Mouse (Mus musculus): Measurements from ENCODE around the gene Rgl2. TPM values are rescaled to one million over a fixed set of nuclear protein-coding genes. Genes with fewer than 3 reads are reported as not detected.
"Not testable (repeated sequence)": the region's sequence is repeated elsewhere in the genome, so short reads cannot be mapped to it uniquely, and the experiment has no call there.

Gene Rgl2
- 10 to 100 TPM; 68.9 to 76.4 TPM for total RNA-seq (2021)
- long read RNA-seq, experiment 1, partial matches to known transcripts, result 6 of 26 reads
- long read RNA-seq, experiment 1, other reads (novel, unspliced or antisense), result 16 of 26 reads
- long read RNA-seq, experiment 2, transcript Rgl2-201 (18 exons, 3,252 nt), result major isoform, 5 of 37 reads
- long read RNA-seq, experiment 2, partial matches to known transcripts, result 8 of 37 reads
- long read RNA-seq, experiment 2, other reads (novel, unspliced or antisense), result 24 of 37 reads

DNA sequence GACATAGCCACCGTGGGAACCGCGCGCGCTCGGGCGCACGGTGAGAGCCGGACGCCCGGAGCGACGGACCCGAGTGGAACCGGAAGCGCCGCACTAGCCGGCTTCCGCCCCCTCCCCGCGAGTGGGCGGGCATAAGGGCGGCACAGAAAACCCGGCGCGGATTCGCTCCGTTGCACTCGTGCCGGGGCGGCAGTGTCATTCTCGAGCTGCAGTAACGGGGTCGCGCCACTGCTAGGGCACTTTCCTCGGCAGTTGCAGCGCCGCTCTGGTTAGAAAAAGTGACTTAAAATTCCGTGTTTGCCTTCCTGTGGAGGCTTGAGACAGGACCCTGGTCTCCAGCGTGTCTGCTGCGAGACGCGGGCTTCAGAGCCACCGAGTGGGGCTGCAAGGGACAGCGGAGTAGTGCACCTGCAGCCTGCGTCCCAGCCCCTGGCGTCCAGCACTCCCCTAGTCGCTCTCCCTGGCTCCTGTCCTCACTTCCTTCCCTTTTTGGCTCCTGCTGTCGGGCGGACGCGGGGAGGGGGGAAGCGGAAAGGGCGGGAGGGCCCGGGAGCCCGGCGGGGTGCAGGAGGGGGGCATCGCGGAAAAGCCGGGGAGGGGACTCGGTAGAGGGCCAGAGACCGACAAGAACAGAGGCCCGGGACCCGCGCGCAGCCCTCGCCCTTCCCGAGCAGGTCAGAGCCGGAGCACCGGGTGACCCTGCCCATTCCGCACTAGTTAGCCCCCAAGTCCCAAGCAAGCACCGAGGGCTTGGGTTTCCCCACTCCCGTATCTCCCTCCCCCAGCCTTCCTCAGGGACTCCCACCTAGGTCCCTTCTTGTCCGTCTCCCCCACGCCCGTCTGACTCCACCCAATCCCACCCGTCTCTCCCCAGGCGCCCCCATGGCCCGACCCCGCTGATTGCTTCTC is at the start of gene Rgl2:
Gene Rgl2, plus strand, starts transcription at position 173 of the 909 bp plus-strand sequence.
- peak; percentile 70 for TF ChIP-seq CTCF (conservative IDR thresholded peaks at IDR 0.05)
- peak within 1 kb of the TSS; percentile 96 for H3K27ac ChIP-seq
- DNase-seq (ENCODE audit: low spot score in 2 of 2), result peak; percentile 91 to 95
- H3K4me3 ChIP-seq, result peak within 1 kb of the TSS; percentile 77

DNA sequence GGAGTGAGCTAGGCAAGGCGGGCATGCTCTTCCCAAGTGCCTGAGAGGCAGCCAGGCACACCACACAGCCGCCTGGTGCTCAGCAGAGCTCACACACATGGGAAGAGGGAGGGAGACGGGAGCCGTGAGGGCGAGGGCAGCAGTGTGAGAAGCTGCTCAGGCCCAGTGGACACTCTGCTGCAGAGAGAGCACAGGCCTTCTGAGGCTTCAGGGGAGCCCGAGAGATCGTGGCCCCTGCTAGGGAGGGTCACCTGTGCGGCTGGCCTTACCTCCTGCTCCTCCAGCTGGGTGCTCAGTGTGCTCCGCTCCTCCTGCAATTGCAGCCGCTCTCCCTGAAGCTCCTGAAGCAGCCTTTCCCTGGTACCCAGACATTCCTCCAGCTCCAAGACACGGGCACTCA is 45.0 kb upstream of the Rgl2 start:
- DNase-seq (ENCODE audit: low spot score in 2 of 2); H3K27ac ChIP-seq; H3K4me3 ChIP-seq: not testable (repeated sequence)

DNA sequence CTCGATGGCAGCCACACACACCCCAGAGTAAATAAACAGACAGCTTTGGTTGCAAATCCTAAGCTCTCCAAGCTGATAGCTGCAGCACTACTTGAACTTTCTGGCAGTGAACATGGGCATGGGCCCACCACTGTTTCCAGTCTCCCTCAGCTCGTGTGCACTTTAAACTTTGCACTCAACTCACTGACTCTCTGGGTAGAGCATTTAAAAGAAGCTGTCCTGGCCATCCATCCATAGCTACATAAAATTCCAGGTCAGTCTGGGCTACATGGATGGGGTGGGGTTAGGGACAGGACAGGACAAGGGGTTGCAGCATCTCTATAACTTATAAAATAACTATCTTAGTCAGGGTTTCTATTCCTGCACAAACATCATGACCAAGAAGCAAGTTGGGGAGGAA is 41.5 kb upstream of the Rgl2 start:
- DNase-seq (ENCODE audit: low spot score in 2 of 2); H3K27ac ChIP-seq; H3K4me3 ChIP-seq: not testable (repeated sequence)

DNA sequence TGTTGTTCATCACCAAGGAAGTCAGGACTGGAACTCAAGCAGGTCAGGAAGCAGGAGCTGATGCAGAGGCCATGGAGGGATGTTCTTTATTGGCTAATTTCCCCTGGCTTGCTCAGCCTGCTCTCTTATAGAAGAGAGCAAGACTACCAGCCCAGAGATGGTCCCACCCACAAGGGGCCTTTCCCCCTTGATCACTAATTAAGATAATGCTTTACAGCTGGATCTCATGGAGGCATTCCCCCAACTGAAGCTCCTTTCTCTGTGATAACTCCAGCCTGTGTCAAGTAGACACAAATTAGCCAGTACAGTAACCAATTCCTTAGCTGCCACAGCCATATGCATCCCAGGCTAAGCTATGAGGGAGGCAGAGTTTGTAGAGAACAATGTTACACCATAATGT is 41.1 kb upstream of the Rgl2 start:
- H3K27ac ChIP-seq; DNase-seq (ENCODE audit: low spot score in 2 of 2); H3K4me3 ChIP-seq: not testable (repeated sequence)

DNA sequence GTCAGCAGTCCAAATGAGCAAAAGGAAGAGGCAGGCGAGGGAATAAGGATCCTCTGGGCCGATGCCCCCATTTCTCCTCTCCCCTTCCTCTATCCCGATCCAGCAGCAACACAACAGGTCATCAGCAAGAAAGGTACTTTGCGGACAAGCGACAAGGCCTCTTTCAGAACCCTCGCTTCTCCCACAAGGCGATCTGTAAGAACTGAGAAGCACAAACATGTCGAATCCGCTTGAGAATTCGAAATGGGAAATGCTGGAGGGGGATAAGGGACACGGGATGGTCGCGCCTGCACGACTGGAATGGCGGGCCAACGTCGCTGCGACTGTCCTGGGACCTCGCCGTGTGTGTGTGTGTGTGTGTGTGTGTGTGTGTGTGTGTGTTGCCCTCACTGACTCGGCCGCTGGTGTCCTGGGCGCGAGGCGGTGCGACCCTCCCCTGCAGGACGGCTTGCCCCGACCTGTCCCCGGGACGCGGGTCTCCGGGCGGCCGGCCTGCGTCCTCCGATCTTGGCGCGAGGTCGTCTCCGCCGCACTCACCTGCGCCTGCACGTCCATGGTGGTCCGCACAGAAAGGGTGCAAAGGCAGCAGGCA is 39.3 kb upstream of the Rgl2 start:
- not testable (repeated sequence) for H3K27ac ChIP-seq; DNase-seq (ENCODE audit: low spot score in 2 of 2)
- H3K4me3 ChIP-seq, result peak overlapping the region; percentile 69

DNA sequence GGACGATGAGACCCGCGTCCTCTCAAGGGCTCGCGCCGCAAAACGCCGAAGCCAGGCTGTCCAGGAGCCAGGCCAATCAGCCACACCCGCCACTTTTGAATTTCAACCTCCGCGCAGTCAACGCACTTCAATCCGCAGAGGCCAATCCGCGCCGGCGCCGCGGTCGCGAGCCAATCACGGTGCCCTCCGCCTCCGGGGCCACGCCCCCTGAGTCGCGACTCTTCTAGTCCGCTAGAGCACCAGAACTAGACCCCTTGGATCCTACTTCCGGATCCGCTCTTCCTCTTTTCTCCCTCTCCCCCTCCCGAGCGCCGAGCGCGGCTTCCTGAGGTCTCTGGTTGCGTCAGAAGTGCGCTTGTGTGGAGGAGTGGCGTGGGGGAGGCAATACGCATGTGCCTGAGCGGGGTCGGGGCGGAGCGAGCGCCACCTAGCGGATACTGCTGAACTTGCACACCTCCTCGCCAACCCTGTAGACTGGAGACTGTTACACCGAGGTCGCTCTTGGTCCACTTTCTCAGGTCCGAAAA is 38.7 kb upstream of the Rgl2 start, which contains the start of gene Kifc1:
Gene Kifc1, minus strand, starts transcription at position 129 of the 527 bp plus-strand sequence.
- Histone ChIP-seq H3K27ac (no peak within 1 kb of the TSS), H3K4me3 (peak within 1 kb of the TSS; percentile 69)
- peak; percentile 92 for TF ChIP-seq CTCF (conservative IDR thresholded peaks at IDR 0.05)
- peak; percentile 100 for DNase-seq (ENCODE audit: low spot score in 2 of 2)

DNA sequence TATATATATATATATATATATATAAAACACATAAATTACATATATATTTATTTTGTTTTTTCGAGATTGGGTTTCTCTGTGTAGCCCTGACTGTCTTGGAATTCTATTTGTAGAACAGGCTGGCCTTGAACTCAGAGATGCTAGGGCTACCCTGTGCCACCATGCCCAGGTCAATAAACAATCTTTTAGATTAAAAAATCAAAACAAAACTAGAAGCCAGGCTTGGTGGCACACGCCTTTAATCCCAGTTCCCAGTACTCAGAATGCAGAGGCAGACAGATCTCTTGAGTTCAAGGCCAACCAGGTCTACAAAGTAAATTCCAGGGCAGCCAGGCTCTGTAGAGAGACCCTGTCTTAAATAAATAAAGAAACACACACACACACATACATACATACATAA is 38.0 kb upstream of the Rgl2 start:
- H3K4me3 ChIP-seq, result no peak overlapping the region
- TF ChIP-seq CTCF (conservative IDR thresholded peaks at IDR 0.05), result no peak
- DNase-seq (ENCODE audit: low spot score in 2 of 2), result no peak
- no peak overlapping the region for H3K27ac ChIP-seq

DNA sequence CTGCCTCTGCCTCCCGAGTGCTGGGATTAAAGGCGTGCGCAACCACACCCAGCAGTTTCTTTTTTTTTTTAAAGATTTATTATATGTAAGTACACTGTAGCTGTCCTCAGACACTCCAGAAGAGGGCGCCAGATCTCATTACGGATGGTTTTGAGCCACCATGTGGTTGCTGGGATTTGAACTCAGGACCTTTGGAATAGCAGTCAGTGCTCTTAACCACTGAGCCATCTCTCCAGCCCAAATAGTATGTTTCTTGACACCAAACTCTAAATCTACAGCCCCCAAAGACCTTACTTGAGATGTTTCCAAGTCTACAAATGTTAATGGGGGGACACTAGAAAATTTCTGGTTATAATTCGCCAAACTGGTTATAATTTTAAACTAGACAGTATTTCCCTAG is 37.5 kb upstream of the Rgl2 start:
- not testable (repeated sequence) for H3K4me3 ChIP-seq; H3K27ac ChIP-seq; DNase-seq (ENCODE audit: low spot score in 2 of 2)
- peak; percentile 58 for TF ChIP-seq CTCF (conservative IDR thresholded peaks at IDR 0.05)

DNA sequence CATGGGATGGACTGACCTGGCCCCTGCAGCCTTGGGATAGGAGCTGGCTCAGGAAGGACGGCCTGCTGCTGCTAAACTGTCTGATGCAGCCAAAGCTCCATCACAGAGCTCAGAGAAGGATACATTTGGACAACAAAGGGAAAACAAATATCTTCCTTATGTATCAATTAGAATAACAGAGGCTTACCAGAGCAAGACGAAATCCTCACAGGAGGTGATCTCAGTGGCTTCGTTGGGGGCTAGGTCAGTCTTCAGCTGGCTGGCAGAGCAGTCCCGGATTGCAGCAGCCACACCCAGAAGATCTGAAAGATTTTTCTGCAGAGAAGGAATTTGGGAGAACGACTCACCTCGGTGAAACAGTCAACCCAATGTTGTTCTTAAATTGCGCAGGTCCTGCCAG is 36.9 kb upstream of the Rgl2 start:
- Histone ChIP-seq H3K27ac (no peak overlapping the region), H3K4me3 (no peak overlapping the region)
- no peak for DNase-seq (ENCODE audit: low spot score in 2 of 2)
- TF ChIP-seq CTCF (conservative IDR thresholded peaks at IDR 0.05), result no peak

DNA sequence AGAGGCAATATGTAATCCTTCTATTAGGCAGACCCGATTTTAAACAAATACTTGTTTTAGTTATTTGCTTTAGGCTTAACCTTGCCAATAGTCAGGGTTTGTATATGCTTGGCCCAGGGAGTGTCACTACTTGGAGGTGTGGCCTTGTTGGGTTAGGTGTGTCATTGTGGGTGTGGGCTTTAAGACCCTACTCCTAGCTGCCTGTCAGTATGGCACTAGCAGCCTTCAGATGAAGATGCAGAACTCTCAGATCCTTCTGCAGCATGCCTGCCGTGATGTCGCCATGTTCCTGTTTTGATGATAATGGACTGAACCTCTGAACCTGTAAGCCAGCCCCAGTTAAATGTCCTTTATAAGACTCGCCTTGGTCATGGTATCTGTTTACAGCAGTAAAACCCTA is 36.3 kb upstream of the Rgl2 start:
- H3K4me3 ChIP-seq; DNase-seq (ENCODE audit: low spot score in 2 of 2); H3K27ac ChIP-seq: not testable (repeated sequence)

DNA sequence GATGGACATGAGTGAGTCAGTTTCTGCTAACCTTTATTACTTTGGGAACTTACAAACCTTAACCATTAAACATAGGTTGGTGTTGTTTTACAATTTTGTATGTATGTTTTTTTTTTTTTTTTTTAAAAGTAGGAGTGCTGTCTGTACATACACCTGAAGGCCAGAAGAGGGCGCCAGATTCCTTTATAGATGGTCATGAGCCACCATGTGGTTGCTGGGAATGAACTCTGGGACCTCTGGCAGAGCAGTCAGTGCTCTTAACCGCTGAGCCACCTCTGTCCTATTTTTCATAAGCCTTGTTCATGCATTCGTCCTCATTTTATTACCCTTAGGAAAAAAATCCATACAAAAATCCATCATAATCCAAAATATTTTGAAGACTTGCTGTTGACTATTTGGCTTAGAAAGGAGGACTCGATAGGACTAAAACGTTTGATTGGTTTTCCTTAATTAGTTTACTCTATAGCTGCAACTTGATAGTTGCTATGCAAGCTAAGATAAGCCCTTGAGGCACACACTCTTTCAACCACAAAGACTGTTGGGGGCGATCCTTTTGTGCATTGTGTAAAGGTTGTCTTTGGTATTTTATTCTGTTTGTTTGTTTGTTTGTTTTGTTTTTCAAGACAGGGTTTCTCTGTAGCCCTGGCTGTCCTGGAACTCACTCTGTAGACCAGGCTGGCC is 32.1 kb upstream of the Rgl2 start:
- Histone ChIP-seq H3K27ac (no peak overlapping the region), H3K4me3 (no peak overlapping the region)
- TF ChIP-seq CTCF (conservative IDR thresholded peaks at IDR 0.05), result peak; percentile 74
- no peak for DNase-seq (ENCODE audit: low spot score in 2 of 2)

DNA sequence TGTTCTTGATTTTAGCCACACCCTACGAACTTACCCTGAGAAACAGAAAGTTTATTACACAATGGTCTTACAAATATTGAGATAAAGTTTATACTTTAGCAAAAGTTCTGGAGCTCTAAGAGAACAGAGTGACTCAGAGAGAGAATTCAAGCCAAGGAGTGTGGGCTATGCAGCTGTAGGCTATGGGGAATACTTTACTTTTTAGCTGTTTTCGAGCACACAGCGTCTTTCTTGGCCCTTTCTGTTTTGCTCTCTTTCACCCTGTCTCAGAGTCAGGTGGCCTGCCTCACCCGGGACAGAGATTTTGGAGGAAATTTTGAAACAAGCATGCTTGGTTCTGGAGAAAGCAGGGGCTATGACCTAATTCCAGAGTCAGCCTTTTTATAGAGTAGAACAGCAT is 31.1 kb upstream of the Rgl2 start:
- H3K27ac ChIP-seq; DNase-seq (ENCODE audit: low spot score in 2 of 2); H3K4me3 ChIP-seq: not testable (repeated sequence)

DNA sequence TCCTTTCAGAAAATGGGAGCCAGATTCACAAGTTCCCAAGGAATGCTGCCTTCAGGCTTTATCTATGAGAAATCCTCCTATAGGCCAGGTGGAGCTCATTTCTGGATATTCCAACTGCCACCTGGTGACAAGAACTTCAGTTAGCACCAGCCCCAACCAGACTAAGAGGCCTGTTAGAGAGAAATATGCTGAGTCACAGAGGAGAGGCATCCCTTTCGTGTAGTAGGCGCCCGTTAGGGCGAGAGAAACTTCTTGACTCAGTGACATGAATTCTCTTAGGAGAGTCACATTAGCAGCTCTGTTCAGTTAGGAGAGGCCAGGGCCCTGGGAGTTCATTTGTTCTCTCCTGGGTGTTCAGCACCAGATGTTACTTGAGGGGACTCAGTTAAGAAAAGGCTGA is 29.7 kb upstream of the Rgl2 start:
- no peak for TF ChIP-seq CTCF (conservative IDR thresholded peaks at IDR 0.05)
- H3K4me3 ChIP-seq, result no peak overlapping the region
- no peak for DNase-seq (ENCODE audit: low spot score in 2 of 2)
- no peak overlapping the region for H3K27ac ChIP-seq
